Mouse (Mus musculus) embryo, embryonic 10 days (tissue): Measurements from ENCODE around the gene Rpa2.
"Not testable (repeated sequence)": the region's sequence is repeated elsewhere in the genome, so short reads cannot be mapped to it uniquely, and the experiment has no call there.

Experiments
- DNase-seq: peaks from one replicate; pipeline ENCODE4 v3.0.0-alpha.2; 2015; ENCODE audit warnings: low spot score

Rpa2 gene

DNA sequence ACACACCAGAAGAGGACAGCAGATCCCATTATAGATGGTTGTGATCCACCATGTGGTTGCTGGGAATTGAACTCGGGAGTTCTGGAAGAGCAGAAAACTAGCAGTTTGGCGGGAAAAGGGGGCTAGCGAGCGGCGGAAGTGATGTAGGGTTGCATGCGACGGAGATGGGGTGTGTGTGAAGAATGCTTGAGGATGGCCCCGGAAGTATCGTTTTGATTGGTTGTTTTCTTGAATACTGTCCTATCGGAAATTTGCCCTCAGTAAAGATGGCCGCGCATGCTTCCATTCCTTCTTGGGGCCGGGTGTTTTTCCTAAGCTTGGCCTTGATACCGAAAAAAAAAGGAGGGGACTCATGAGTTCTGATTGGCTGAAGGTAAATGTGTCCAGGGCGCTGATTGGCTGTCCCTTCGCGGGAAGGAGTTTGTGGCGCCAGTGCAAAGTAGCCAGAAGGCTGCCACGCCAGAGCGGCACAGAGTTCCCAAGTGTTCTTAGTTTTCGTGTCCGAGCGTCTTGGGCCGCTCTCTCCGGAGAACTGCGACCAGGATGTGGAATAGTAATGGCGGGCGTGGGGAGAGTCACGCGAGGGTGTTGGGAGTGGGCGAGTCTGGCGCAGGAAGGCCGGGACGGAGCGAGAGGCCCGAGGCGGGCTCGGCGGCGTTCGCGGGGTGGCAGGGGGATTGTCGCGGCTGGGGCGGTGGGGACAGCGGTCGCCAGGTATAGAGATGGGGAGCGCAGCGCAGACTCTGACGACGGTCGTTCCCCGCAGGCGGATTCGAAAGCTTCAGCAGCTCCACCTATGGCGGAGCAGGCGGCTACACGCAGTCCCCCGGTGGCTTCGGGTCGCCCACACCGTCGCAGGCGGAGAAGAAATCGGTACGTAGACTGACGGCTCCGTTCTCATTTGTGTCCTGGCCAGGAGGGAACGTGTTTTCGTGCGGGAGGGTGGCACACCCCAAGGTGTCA, at the start of gene Rpa2:
Gene Rpa2, plus strand, starts transcription at position 419 of the 963 bp plus-strand sequence.
- peak; percentile 100 for DNase-seq

DNA sequence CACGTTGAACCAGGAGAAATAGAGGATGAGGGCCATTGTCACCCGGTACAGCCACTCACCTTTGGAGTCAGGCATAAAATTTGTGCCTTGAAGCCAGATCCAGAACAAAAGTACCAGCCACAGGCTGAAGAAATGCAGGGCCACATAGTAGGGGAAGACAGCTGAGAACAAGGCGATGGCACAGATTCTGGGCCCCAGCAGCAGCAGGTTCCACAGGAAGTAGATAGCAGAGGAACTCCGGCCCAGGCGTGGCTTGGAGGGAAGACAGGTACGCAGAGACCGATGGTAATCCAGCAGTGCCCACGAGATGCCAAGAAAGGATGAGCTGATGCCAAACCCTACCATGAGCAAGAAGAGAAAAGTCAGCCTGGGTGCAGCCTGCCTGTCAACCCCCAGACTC, 39.9 kb upstream of the Rpa2 start:
- DNase-seq = no peak

DNA sequence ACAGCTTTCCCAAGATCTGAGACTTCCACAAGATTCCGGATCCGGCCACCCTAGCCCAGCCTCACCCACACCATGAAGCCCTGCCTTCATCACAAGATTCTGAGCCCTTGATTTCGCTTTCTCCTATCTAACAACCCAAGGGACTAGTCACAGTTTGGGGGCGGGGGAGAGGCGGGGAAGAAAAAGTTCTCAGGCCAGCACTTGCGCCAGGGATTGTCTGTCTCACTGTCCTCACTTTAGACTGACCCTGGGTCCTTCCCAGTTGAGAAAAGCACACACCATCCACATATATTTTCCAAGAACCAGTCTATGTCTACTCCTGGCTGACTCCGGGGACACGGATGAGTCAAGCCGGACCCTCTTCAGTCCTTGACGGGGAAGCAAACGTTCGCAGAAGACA, 36.5 kb upstream of the Rpa2 start:
- DNase-seq = no peak

DNA sequence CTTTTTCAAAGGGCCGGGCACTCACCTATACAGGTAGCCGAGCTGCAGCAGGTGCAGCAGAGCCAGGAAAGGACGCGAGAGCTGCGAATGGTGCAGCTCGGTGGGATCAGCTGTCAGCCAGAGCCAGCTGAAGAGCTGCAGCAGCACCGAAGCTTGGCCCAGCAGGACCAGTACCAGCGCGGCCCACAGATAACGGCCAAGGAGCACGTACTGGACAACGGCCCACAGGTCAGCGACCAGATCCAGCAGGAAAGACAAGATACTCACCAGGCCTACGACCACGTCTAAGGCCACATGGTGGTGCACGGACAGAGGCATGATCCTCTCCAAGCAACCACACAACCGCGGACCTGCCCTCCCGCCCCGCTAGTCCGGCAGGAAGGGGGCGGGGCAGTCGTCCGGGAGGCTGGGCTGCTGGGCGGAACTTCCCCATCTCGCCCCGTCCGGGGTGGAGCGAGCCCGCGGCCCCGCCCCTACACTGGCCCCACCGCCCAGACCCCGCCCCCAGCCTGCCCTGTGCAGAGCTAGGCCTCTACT, 35.9 kb upstream of the Rpa2 start, which contains the start of gene Xkr8:
Gene Xkr8, minus strand, starts transcription at position 399 of the 537 bp plus-strand sequence.
- DNase-seq = peak; percentile 90

DNA sequence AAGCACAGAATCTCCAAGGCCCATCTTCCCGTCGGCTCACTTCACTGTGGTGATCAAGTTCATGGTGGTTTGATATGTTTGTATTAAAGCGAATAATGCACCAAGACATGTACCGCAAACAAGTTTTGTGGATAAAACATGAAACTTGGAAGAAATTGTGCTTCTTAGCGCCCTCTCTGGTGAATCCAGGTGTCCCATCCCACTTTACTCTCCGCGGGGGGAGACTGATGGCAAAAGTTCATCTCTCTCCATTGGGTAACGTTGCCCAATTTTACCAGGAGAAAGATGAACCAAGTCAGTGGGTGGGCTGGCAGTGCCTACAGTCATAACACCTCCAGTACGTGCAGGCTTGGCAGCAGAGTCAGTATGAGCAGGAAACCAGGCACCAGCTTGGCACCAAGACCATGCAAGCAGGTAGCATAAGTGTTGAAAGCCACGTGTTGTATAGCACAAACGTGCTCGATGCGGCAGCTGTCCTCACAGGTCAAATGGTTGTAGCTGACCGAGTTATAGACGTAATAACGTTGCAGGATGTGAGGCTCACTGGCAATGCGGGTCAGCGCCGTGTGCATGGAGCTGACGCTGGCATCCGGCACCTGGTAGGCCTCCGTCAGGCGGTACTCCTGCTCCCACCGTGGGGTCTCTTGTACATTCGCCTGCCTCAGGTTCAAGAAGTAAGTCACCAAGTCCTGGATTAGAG, 34.9 kb upstream of the Rpa2 start:
- DNase-seq = no peak

- DNase-seq = no peak
Observed at GRCm38 (mm10) chr4:132734766-132735165, 33.4 kb upstream of the Rpa2 start.

DNA sequence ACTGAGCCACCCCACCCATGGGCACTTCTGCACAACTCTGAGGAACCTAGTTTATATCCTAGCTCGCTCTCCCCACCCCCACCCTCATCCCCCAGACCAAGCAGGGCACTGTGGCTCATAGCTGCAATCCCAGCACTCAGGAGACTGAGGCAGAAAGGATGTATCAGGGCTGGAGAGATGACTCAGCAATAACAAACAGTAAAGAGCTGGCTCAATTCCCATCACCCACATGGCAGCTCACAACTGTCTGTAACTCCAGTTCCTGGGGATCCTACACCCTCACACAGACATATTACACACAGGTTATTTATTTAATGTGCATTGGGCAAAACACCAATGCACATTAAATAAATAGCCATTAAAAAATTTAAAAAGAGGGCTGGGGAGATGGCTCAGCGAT, 32.7 kb upstream of the Rpa2 start:
- DNase-seq = no peak

DNA sequence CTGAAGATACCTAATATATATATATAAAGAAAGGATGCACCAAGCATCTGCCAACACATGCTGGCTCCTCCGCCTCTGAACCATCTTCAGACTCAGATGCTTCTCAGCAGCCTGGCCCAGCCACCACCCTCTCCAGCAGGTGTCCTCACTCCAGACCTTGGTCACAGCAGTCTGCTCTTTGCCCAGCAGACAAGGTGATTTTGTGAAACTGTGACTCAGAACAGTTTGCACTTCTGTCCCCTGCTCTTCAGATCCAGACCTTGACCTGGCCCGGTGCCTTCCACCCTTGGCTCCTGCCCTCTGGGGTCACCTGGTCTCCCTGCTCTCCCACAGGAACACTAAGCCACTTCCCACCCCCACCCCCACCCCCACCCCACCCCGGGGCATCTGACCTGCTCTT, 32.2 kb upstream of the Rpa2 start:
- no peak for DNase-seq

DNA sequence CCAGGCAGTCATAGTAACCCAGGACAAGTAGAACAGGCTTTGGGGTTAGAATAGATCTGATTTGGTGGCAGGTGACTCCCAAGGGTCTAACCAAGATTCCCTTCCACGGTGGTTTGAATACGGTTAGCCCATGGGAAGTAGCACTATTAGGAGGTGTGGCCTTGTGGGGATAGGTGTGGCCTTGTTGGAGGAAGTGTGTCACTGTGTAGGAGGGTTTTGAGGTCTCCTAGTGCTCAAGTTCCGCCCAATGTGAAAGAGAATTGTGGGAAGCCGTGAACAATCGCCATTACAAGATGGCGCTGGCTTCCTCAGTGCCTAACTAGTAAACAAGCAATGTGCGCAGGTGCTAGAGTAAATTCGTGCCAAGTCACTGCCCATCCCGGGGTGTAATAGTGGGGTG, 31.0 kb upstream of the Rpa2 start:
- not testable (repeated sequence) for DNase-seq

- no peak for DNase-seq
Observed at GRCm38 (mm10) chr4:132741491-132741890, 26.6 kb upstream of the Rpa2 start.

DNA sequence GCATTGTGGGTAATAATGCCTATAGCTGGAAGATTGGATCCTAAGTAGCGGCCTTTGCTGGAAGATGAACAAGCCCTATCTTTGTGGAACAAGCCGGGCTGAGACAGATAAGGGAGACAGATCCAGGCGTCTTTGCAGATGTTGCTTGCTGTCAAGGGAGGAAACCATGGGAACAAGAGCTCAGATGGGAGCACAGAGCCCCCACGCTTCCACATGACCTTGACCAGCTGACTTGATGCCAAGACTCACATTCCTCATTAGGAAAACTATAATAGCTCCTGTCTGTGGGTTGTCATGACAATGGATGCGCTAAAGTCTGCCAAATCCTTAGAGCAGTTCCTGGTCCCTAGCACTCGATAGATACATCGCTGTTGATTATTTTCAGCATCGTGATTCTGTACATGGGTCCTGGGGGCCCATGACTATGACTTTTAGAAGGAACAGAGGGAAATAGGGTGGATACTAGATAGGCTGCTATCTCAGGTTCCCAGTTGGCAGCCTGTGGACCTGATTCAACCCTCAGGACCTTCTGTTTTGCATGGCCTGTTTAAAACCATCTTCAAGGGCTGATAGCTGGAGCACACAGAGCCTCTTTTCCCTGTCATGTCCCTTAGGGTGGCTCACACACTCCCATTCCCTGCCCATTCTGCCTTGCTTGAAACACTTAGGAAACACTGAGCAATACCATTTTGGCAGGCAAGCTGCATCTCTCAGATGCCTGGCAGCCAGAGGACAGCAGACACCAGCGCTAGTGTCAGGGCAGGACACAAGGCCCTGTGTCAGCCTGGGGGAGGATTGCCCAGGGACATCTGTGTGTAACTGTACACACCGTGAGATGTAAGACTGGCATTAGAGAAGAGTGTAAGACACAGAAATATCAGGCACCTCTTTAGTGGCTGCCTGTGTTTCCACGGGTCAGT, 23.9 kb upstream of the Rpa2 start:
- no peak for DNase-seq

- no peak for DNase-seq
Observed at GRCm38 (mm10) chr4:132746911-132747517, 21.1 kb upstream of the Rpa2 start.

GRCm38 (mm10) chr4:132747664-132748259, 20.4 kb upstream of the Rpa2 start:
- no peak for DNase-seq

DNA sequence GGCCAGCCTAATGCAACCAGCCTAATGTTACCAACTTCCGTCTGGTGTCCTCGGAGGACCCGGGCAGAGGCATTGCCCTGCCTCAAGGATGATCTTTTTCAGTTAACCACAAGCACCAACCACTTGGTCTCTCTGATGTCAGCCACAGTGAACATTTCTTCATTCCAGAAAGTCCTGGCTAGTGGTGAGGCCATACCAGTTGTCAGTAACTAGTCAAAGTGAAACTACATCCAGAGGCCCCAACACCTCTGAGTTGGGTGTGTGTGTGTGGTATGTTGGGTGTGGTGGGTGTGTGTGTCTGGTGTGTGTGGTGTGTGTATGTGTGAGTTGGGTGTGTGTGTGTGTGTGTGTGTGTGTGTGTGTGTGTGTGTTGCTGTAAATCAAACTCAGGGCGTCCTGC, 19.4 kb upstream of the Rpa2 start:
- DNase-seq = no peak

DNA sequence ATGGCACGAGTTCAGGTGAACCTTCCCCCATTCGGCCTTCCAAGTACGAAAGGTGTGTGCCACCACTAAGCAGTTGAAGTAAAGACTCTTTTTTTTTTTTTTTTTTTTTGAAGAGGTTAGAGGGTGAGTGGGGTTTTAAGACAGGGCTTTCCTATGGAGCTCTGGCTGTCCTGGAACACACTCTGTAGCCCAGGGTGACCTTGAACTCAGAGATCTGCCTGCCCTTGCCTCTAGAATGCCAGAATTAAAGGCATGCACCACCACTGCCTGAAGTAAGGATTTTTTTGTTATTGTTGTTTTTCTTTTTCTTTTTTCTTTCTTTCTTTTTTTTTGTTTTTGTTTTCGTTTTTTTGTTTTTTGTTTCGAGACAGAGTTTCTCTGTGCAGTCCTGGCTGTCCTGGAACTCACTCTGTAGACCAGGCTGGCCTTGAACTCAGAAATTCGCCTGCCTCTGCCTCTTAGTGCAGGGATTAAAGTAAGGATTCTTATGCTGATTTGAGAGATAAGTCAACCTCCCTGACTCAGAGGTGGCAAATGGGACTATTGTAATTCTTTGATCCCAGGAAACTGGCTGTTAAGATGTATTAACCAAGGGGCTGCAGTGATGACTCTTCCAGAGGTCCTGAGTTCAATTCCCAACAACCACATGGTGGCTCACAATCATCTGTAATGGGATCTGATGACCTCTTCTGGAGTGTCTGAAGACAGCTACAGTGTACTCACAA, 18.7 kb upstream of the Rpa2 start:
- DNase-seq = no peak

DNA sequence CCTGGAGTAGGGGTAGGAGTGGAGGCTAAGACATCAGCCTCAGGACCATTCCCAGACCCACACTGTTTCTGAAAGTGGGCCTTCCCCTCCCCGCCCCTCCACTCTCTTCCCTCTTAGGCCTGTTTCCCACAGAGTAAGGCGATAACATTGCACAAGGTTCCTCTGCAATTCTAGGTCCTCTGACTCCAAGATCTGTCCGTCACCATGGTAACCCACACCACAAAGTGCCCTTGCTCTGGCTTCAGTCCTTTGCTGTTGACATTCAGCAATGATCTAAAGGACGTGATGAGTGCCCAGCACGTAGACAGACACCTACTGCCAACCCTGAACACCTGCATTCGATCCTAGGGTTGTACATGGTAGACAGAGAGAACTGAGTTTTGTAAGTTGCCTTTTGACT, 15.1 kb upstream of the Rpa2 start:
- DNase-seq = no peak

GRCm38 (mm10) chr4:132756974-132757373, 11.2 kb upstream of the Rpa2 start, which contains the start of gene Smpdl3b:
TSS of gene Smpdl3b (minus strand) at chr4:132757252.
- peak; percentile 93 for DNase-seq

GRCm38 (mm10) chr4:132757633-132758351, 10.3 kb upstream of the Rpa2 start:
- no peak for DNase-seq

DNA sequence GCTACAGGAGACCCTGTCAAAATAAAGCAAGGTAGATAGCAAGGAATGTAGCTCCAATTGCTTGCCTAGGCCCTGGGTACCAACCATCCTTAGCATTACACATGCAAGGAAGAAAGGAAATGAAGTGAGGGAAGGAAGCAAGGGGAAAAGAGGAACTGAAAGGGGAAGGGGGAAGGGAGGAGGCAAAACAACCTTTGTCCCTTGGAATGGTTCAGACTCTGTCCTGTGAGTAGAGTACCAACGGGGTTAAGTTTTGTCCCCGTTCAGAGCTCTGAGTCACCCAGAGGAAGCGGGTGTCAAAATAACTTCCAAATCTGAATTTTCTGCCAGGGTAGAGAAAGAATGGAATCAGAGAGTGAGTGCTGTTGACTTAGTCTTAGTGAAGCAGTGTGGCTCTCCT, 7.8 kb upstream of the Rpa2 start:
- no peak for DNase-seq
